Mouse (Mus musculus) brain, embryonic 14.5 days (tissue): Measurements from ENCODE around the gene Ddx42.

Experiments used
- CTCF ChIP-seq: fragments of 200-500 bp; IDR thresholded peaks from 2 replicates; pipeline ENCODE4 v1.5.1; 2012; ENCODE audit warnings: inconsistent platforms, mild to moderate bottlenecking, moderate library complexity, borderline replicate concordance; ENCODE audit not compliant: insufficient read depth, insufficient read length; ENCODE audit errors: extremely low read depth
- POLR2A ChIP-seq: fragments of 200-500 bp; IDR thresholded peaks from 2 replicates; pipeline ENCODE4 v1.6.1; 2012; ENCODE audit warnings: mild to moderate bottlenecking, inconsistent platforms, borderline replicate concordance; ENCODE audit not compliant: poor library complexity, insufficient read depth, insufficient read length, severe bottlenecking; ENCODE audit errors: extremely low read depth

GRCm38 (mm10) chr11:106194891-106195290, 21.8 kb upstream of the Ddx42 start:
- TF ChIP-seq CTCF (no peak), POLR2A (no peak)
